Mouse (Mus musculus) thymus, postnatal 25 days (tissue): ENCODE measurements around the gene Ebp.

Experiments
- DNase-seq: peaks from one replicate; pipeline ENCODE4 v3.0.0; 2022

The Ebp gene

GRCm38 (mm10) chrX:8193419-8193723 lies at the start of gene Ebp:
TSS of gene Ebp (minus strand) at chrX:8193512.
- no peak for DNase-seq

- DNase-seq = no peak
Measured at GRCm38 (mm10) chrX:8238804-8239395, 45.6 kb upstream of the Ebp start.

GRCm38 (mm10) chrX:8236704-8237103 lies 43.4 kb upstream of the Ebp start:
- no peak for DNase-seq

GRCm38 (mm10) chrX:8233602-8234001 lies 40.3 kb upstream of the Ebp start:
- DNase-seq = no peak

GRCm38 (mm10) chrX:8230272-8230671 lies 37.0 kb upstream of the Ebp start:
- DNase-seq = peak; percentile 2

- DNase-seq = no peak
Measured at GRCm38 (mm10) chrX:8223473-8223872, 30.2 kb upstream of the Ebp start.

- DNase-seq = no peak
Measured at GRCm38 (mm10) chrX:8222678-8223421, 29.5 kb upstream of the Ebp start.

- DNase-seq = no peak
Measured at GRCm38 (mm10) chrX:8222296-8222677, 29.0 kb upstream of the Ebp start.

- no peak for DNase-seq
Measured at GRCm38 (mm10) chrX:8219651-8220050, 26.3 kb upstream of the Ebp start.

- no peak for DNase-seq
Measured at GRCm38 (mm10) chrX:8218114-8218513, 24.8 kb upstream of the Ebp start.

- DNase-seq = no peak
Measured at GRCm38 (mm10) chrX:8217383-8217782, 24.1 kb upstream of the Ebp start.

- no peak for DNase-seq
Measured at GRCm38 (mm10) chrX:8211490-8212207, 18.3 kb upstream of the Ebp start.

GRCm38 (mm10) chrX:8209720-8210119 lies 16.4 kb upstream of the Ebp start:
- no peak for DNase-seq

- no peak for DNase-seq
Measured at GRCm38 (mm10) chrX:8207224-8207623, 13.9 kb upstream of the Ebp start.

- DNase-seq = no peak
Measured at GRCm38 (mm10) chrX:8206694-8207197, 13.4 kb upstream of the Ebp start.

GRCm38 (mm10) chrX:8206015-8206693 lies 12.8 kb upstream of the Ebp start, which contains the start of gene Porcn:
TSS of gene Porcn (minus strand) at chrX:8206525.
- peak; percentile 49 for DNase-seq

- no peak for DNase-seq
Measured at GRCm38 (mm10) chrX:8205551-8205950, 12.2 kb upstream of the Ebp start.

GRCm38 (mm10) chrX:8205088-8205487 lies 11.8 kb upstream of the Ebp start:
- DNase-seq = no peak

- DNase-seq = no peak
Measured at GRCm38 (mm10) chrX:8204076-8204475, 10.8 kb upstream of the Ebp start.

GRCm38 (mm10) chrX:8203105-8203504 lies 9.8 kb upstream of the Ebp start:
- no peak for DNase-seq

- DNase-seq = peak; percentile 78
Measured at GRCm38 (mm10) chrX:8192640-8193418, 483 bp downstream of the Ebp start.

- no peak for DNase-seq
Measured at GRCm38 (mm10) chrX:8192126-8192639, 1.1 kb downstream of the Ebp start.
